Mouse (Mus musculus) midbrain, embryonic 14.5 days (tissue): Measurements from ENCODE around the gene Asb16. TPM values are rescaled to one million over a fixed set of nuclear protein-coding genes. Genes with fewer than 3 reads are reported as not detected.
A peak's percentile ranks its signal among the peaks of the same experiment; 100 is the strongest.

Source experiments
- ATAC-seq: fragments of 200-750 bp; cut with Nextera tagmentation; 2 replicates; pipeline ENCODE4 v1.8.0; 2017; ENCODE audit warnings: moderate number of reproducible peaks, moderate library complexity; ENCODE audit not compliant: low FRiP score, low TSS enrichment
- DNase-seq: peaks from one replicate; pipeline ENCODE4 v3.0.0-alpha.2; 2015
- H3K27ac ChIP-seq: fragments of 300-500 bp; sonication (generic); replicated peaks from 2 replicates; pipeline ENCODE4 v1.5.1; 2014; ENCODE audit warnings: mild to moderate bottlenecking, low read depth, low read length, moderate library complexity
- H3K27me3 ChIP-seq: fragments of 300-500 bp; sonication (generic); 2 replicates; pipeline ENCODE4 v1.6.1; 2014; ENCODE audit warnings: low read length, control low read depth, mixed read lengths; ENCODE audit not compliant: control insufficient read depth, insufficient read depth
- H3K36me3 ChIP-seq: fragments of 300-500 bp; sonication (generic); 2 replicates; pipeline ENCODE4 v1.6.1; 2014; ENCODE audit warnings: low read length, control low read depth; ENCODE audit not compliant: control insufficient read depth, insufficient read depth
- H3K4me1 ChIP-seq: fragments of 300-500 bp; sonication (generic); 2 replicates; pipeline ENCODE4 v1.6.1; 2014; ENCODE audit warnings: mild to moderate bottlenecking, antibody characterized with exemption, low read length, control low read depth; ENCODE audit not compliant: control insufficient read depth, insufficient read depth
- H3K4me2 ChIP-seq: fragments of 300-500 bp; sonication (generic); 2 replicates; pipeline ENCODE4 v1.6.1; 2014; ENCODE audit warnings: mild to moderate bottlenecking, low read length, moderate library complexity
- H3K4me3 ChIP-seq: fragments of 300-500 bp; sonication (generic); replicated peaks from 2 replicates; pipeline ENCODE4 v1.5.1; 2014; ENCODE audit warnings: low read depth, low read length
- H3K9ac ChIP-seq: fragments of 300-500 bp; sonication (generic); replicated peaks from 2 replicates; pipeline ENCODE4 v1.6.1; 2014; ENCODE audit warnings: mild to moderate bottlenecking, low read length, moderate library complexity
- H3K9me3 ChIP-seq: fragments of 300-500 bp; sonication (generic); 2 replicates; pipeline ENCODE4 v1.6.1; 2016; ENCODE audit warnings: low read length, control low read depth, mixed read lengths; ENCODE audit not compliant: control insufficient read depth
- WGBS: fragments of 180-500 bp; shearing (Covaris S2); extraction: QIAGEN DNeasy Blood & Tissue Kit; methylation state at CpG from one replicate; pipeline ENCODE4 v1.1.7; 2014; 5-methylcytosine and 5-hydroxymethylcytosine counted together
- polyA plus RNA-seq: library from polyadenylated mRNA; unstranded; fragments of >200 nt; fragmentation: Nextera tagmentation; extraction: Ambion mirVana; gene quantifications from 2 replicates; pipeline ENCODE4 v1.2.1, GENCODE M21; 2014

The Asb16 gene
- polyA plus RNA-seq, 1 experiment from 2014 or later, result 0.12 TPM

GRCm38 (mm10) chr11:102294416-102294815, 25.9 kb downstream of the Asb16 start:
- H3K4me3 ChIP-seq, result peak overlapping the region; percentile 82; the same call in 1 of the 2 replicates
- WGBS, result 83% methylated on average over 5 of the region's 5 CpGs
- no peaks in the 10 kb centered on the region for H3K9me3 ChIP-seq
- peaks cover 13% of the 10 kb centered on the region for H3K4me1 ChIP-seq
- ATAC-seq, result no peak
- H3K27ac ChIP-seq, result no peak overlapping the region
- H3K9ac ChIP-seq, result peak overlapping the region; percentile 12; the same call in 1 of the 2 replicates
- H3K4me2 ChIP-seq, result peak overlapping the region; percentile 91
- peaks cover 49% of the 10 kb centered on the region for H3K36me3 ChIP-seq
- H3K27me3 ChIP-seq, result no peaks in the 10 kb centered on the region
- no peak for DNase-seq

- DNase-seq, result peak; percentile 39
- 71% methylated on average over 12 of the region's 12 CpGs for WGBS
Measured at GRCm38 (mm10) chr11:102294887-102295597, 26.5 kb downstream of the Asb16 start.

GRCm38 (mm10) chr11:102295598-102296471, 27.3 kb downstream of the Asb16 start:
- under 1% methylated on average over 56 of the region's 73 CpGs for WGBS
- ATAC-seq, result peak; percentile 48

More at GRCm38 (mm10) chr11:102294887-102295597, 26.5 kb downstream of the Asb16 start:
- peak overlapping the region; percentile 98 for H3K27ac ChIP-seq
- H3K4me2 ChIP-seq, result peak overlapping the region; percentile 91
- H3K4me1 ChIP-seq, result peaks cover 13% of the 10 kb centered on the region
- no peaks in the 10 kb centered on the region for H3K27me3 ChIP-seq
- H3K9me3 ChIP-seq, result 0 out of 2 replicates have a peak, but pooled peaks cover 4% of the 10 kb centered on the region
- H3K36me3 ChIP-seq, result peaks cover 43% of the 10 kb centered on the region
- no peak for ATAC-seq
- H3K9ac ChIP-seq, result peak overlapping the region; percentile 95
- H3K4me3 ChIP-seq, result peak overlapping the region; percentile 82

GRCm38 (mm10) chr11:102296491-102297472, 28.2 kb downstream of the Asb16 start, which contains the start of gene Atxn7l3:
TSS of gene Atxn7l3 (minus strand) at chr11:102296631.
- under 1% methylated on average over 83 of the region's 125 CpGs for WGBS
- Histone ChIP-seq H3K27me3 (no peaks in the 10 kb centered on the region), H3K4me2 (peak within 1 kb of the TSS; percentile 91), H3K4me1 (peaks cover 13% of the 10 kb centered on the region), H3K9me3 (0 out of 2 replicates have a peak, but pooled peaks cover 7% of the 10 kb centered on the region), H3K36me3 (peaks cover 26% of the 10 kb centered on the region), H3K9ac (peak within 1 kb of the TSS; percentile 95), H3K4me3 (peak within 1 kb of the TSS; percentile 82), H3K27ac (peak within 1 kb of the TSS; percentile 98)
- peak; percentile 99 for DNase-seq
- peak; percentile 95 for ATAC-seq

More at GRCm38 (mm10) chr11:102295598-102296471, 27.3 kb downstream of the Asb16 start:
- Histone ChIP-seq H3K27me3 (no peaks in the 10 kb centered on the region), H3K4me1 (peaks cover 13% of the 10 kb centered on the region), H3K4me3 (peak overlapping the region; percentile 82), H3K9ac (peak overlapping the region; percentile 95), H3K4me2 (peak overlapping the region; percentile 91), H3K9me3 (0 out of 2 replicates have a peak, but pooled peaks cover 7% of the 10 kb centered on the region), H3K27ac (peak overlapping the region; percentile 98), H3K36me3 (peaks cover 35% of the 10 kb centered on the region)
- peak; percentile 85 for DNase-seq

GRCm38 (mm10) chr11:102297577-102298556, 29.3 kb downstream of the Asb16 start:
- ATAC-seq (peak; percentile 11; the same call in 1 of the 2 replicates), DNase-seq (no peak)
- H3K4me1 ChIP-seq, result peaks cover 13% of the 10 kb centered on the region
- H3K9me3 ChIP-seq, result 0 out of 2 replicates have a peak, but pooled peaks cover 7% of the 10 kb centered on the region
- peak overlapping the region; percentile 91 for H3K4me2 ChIP-seq
- H3K9ac ChIP-seq, result peak overlapping the region; percentile 95
- peaks cover 15% of the 10 kb centered on the region for H3K36me3 ChIP-seq
- peak overlapping the region; percentile 82 for H3K4me3 ChIP-seq
- no peaks in the 10 kb centered on the region for H3K27me3 ChIP-seq
- WGBS, result 29% methylated on average over 27 of the region's 27 CpGs
- H3K27ac ChIP-seq, result peak overlapping the region; percentile 98

- Histone ChIP-seq H3K27ac (no peak overlapping the region), H3K4me1 (peaks cover 5% of the 10 kb centered on the region), H3K9ac (no peak overlapping the region), H3K4me3 (no peak overlapping the region), H3K9me3 (0 out of 2 replicates have a peak, but pooled peaks cover 7% of the 10 kb centered on the region), H3K4me2 (no peak overlapping the region), H3K36me3 (no peaks in the 10 kb centered on the region), H3K27me3 (no peaks in the 10 kb centered on the region)
- ATAC-seq (no peak), DNase-seq (peak; percentile 76)
- 13% methylated on average over 1 of the region's 1 CpGs for WGBS
Measured at GRCm38 (mm10) chr11:102299839-102300238, 31.3 kb downstream of the Asb16 start.

GRCm38 (mm10) chr11:102304141-102304540, 35.6 kb downstream of the Asb16 start:
- H3K4me3 ChIP-seq, result no peak overlapping the region
- H3K9me3 ChIP-seq, result 0 out of 2 replicates have a peak, but pooled peaks cover 7% of the 10 kb centered on the region
- ATAC-seq (no peak), DNase-seq (no peak)
- H3K4me2 ChIP-seq, result no peak overlapping the region
- 53% methylated on average over 2 of the region's 2 CpGs for WGBS
- no peaks in the 10 kb centered on the region for H3K27me3 ChIP-seq
- H3K36me3 ChIP-seq, result peaks cover 29% of the 10 kb centered on the region
- no peaks in the 10 kb centered on the region for H3K4me1 ChIP-seq
- no peak overlapping the region for H3K9ac ChIP-seq
- H3K27ac ChIP-seq, result no peak overlapping the region
